Mouse (Mus musculus): Measurements from ENCODE around the gene Gapvd1.

DNA sequence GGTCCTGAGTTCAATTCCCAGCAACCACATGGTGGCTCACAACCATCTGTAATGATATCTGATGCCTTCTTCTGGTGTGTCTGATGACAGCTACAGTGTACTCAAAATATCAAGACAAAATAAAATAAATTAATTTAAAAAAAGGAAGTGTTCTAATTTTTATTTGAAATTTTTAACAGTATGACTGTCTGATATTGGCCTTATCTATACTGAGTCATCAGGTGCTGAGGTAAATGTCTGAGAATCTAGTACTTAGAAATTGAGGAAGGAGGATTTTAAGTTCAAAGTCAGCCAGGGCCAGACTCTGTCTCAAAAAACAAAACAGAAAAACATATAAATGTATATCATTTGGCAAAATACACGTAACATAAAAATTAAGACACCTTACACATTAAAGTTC is 46.4 kb downstream of the Gapvd1 start:
- TF ChIP-seq CTCF (conservative IDR thresholded peaks at IDR 0.05; ENCODE audit: low read length) (no peak), NANOG (IDR thresholded peaks at IDR 0.05; ENCODE audit: borderline replicate concordance, low read length) (no peak), POU5F1 (IDR thresholded peaks at IDR 0.05; ENCODE audit: borderline replicate concordance, low read length) (no peak)

All from E14TG2a.4 (cell line).